Mouse (Mus musculus): ENCODE data around the gene Ivns1abp. TPM values are rescaled to one million over a fixed set of nuclear protein-coding genes. Genes with fewer than 3 reads are reported as not detected.

Ivns1abp gene
- total RNA-seq, 2 experiments from 2014 or later = 113 to 161 TPM

Other genes starting within 250 kb of the Ivns1abp start
- gene Gm47985, start 161.9 kb upstream of the Ivns1abp start, total RNA-seq (2021) = under 1 TPM in 1 of 2 experiments, not detected in 1; 0.26 TPM
- gene Gm8947, start 152.1 kb upstream of the Ivns1abp start, total RNA-seq (2021) = under 1 TPM in 1 of 2 experiments, not detected in 1; 0.17 TPM
- under 1 TPM in 1 of 2 experiments, not detected in 1; 0.31 TPM for gene Gm47995, start 146.0 kb upstream of the Ivns1abp start, total RNA-seq (2021)
- under 1 TPM in 1 of 2 experiments, not detected in 1; 0.38 TPM for gene 3110040M04Rik, start 140.4 kb upstream of the Ivns1abp start, total RNA-seq (2021)
- gene Gm47996, start 134.3 kb upstream of the Ivns1abp start, total RNA-seq (2021) = under 1 TPM in 1 of 2 experiments, not detected in 1; 0.28 TPM
- gene Swt1, start 84.0 kb downstream of the Ivns1abp start, total RNA-seq (2021) = 1 to 10 TPM; 7.5 to 9.0 TPM
- gene Trmt1l, start 84.1 kb downstream of the Ivns1abp start, total RNA-seq (2021) = 10 to 100 TPM; 15.1 to 16.0 TPM
- gene Rnf2, start 156.5 kb downstream of the Ivns1abp start, total RNA-seq (2021) = 10 to 100 TPM; 12.4 to 16.9 TPM
- 10 to 100 TPM in 1 of 2 experiments, 1 to 10 TPM in 1; 9.1 to 12.0 TPM for gene Fam129a, start 226.7 kb downstream of the Ivns1abp start, total RNA-seq (2021)

Data from gastrocnemius, adult 18-20 months (tissue).